ENCODE assay signal across 8 mouse cellular contexts in the genomic region with DNA sequence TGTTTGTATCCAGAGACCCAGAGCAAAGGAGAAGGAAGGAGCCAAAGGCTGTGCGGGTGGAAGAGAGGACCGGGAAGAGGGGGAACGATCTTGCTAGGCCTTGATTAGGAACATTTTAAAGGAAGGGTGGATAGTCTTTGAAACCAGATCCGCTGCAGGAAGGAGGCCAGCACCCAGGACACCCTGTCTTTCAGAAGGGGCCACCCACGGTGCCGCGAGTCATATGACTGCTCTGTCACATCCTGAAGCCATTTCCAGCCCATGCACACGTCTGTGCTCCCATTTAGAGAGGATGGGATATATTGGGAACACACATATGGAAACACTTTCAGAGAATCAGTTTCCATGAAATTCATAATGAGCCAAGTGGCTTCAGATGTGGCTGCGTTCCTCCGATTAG.
DNase-seq lines count a peak whose midpoint lies in the region; ATAC-seq lines count a peak whose summit lies in the region.

No protein-coding gene starts in this region.

- no peaks in the 10 kb centered on the region for H3K36me3 ChIP-seq in lung, embryonic 15.5 days
- no peaks in the 10 kb centered on the region for H3K36me3 ChIP-seq in forebrain, embryonic 16.5 days (ENCODE audit: control insufficient read depth, insufficient read depth)

- peak overlapping the region; percentile 20; the same call in 1 of the 2 replicates for H3K4me3 ChIP-seq in lung, embryonic 15.5 days
- H3K4me3 ChIP-seq in forebrain, embryonic 16.5 days (replicated peaks; ENCODE audit: low read length) = no peak overlapping the region

- no peak for DNase-seq in lung, postnatal 14 days
- DNase-seq in heart, postnatal 14 days = peak; percentile 23 to 44
- peak; percentile 60 for DNase-seq in layer of hippocampus, adult 8-10 months (ENCODE audit: low spot score in 2 of 2)
- peak; percentile 44 for DNase-seq in mesoderm, embryonic 11.5 days (ENCODE audit: low read depth, low spot score)
- no peak for DNase-seq in thymus, postnatal 0 days (ENCODE audit: low spot score)
- DNase-seq in yolk sac, embryonic 10.5 days (ENCODE audit: low spot score) = no peak

- WGBS in lung, embryonic 15.5 days = 22% methylated on average over 10 of the region's 10 CpGs
- 56% methylated on average over 10 of the region's 10 CpGs for WGBS in forebrain, embryonic 16.5 days

- peak; percentile 79; the same call in 1 of the 2 replicates for ATAC-seq in lung, embryonic 15.5 days (ENCODE audit: borderline replicate concordance, extremely low read depth, low FRiP score, low TSS enrichment)
- peak; percentile 41 for ATAC-seq in forebrain, embryonic 16.5 days

- H3K9ac ChIP-seq in lung, embryonic 15.5 days = no peak overlapping the region
- H3K9ac ChIP-seq in forebrain, embryonic 16.5 days (replicated peaks; ENCODE audit: low read depth, low read length) = no peak overlapping the region

- peak overlapping the region; percentile 57 for H3K27ac ChIP-seq in lung, embryonic 15.5 days
- H3K27ac ChIP-seq in forebrain, embryonic 16.5 days (ENCODE audit: low read length) = peak overlapping the region; percentile 60

- peaks cover 18% of the 10 kb centered on the region for H3K4me1 ChIP-seq in lung, embryonic 15.5 days
- H3K4me1 ChIP-seq in forebrain, embryonic 16.5 days (replicated peaks; ENCODE audit: control insufficient read depth, insufficient read depth, low read length) = peaks cover 14% of the 10 kb centered on the region

- H3K9me3 ChIP-seq in lung, embryonic 15.5 days = no peaks in the 10 kb centered on the region
- H3K9me3 ChIP-seq in forebrain, embryonic 16.5 days (ENCODE audit: control insufficient read depth, low read length) = no peaks in the 10 kb centered on the region

- H3K27me3 ChIP-seq in lung, embryonic 15.5 days = no peaks in the 10 kb centered on the region
- no peaks in the 10 kb centered on the region for H3K27me3 ChIP-seq in forebrain, embryonic 16.5 days (replicated peaks; ENCODE audit: control insufficient read depth, insufficient read depth, low read length)

- intact Hi-C loops in heart, postnatal 14 days (cut with DNase I) = no loop called here

- H3K4me2 ChIP-seq in lung, embryonic 15.5 days = peak overlapping the region; percentile 47
- peak overlapping the region; percentile 16; the same call in 1 of the 2 replicates for H3K4me2 ChIP-seq in forebrain, embryonic 16.5 days (ENCODE audit: low read length)

Comparison
In these comparisons a context has a peak if more than half of its experiments do, and no peak if none do; other contexts are left out.
1. DNase-seq: peak in heart, postnatal 14 days (2 of 2), layer of hippocampus, adult 8-10 months (2 of 2) and mesoderm, embryonic 11.5 days (single experiment); none in lung, postnatal 14 days (single experiment), thymus, postnatal 0 days (single experiment) and yolk sac, embryonic 10.5 days (single experiment).